Mouse (Mus musculus) E14TG2a.4 (cell line): ENCODE data around the gene Olfr259.

Source experiments
- H3K27me3 ChIP-seq: 2 replicates; pipeline ENCODE4 v1.6.1; 2014; ENCODE audit warnings: low read length, control low read depth; ENCODE audit not compliant: insufficient read depth
- H3K36me3 ChIP-seq: 2 replicates; pipeline ENCODE4 v1.6.1; 2014; ENCODE audit warnings: low read length, control low read depth; ENCODE audit not compliant: insufficient read depth
- H3K4me1 ChIP-seq: replicated peaks from 2 replicates; pipeline ENCODE4 v1.6.1; 2014; ENCODE audit warnings: low read depth, low read length, control low read depth
- H3K4me3 ChIP-seq: replicated peaks from 2 replicates; pipeline ENCODE4 v1.5.1; 2014; ENCODE audit warnings: mild to moderate bottlenecking, low read length
- H3K9me3 ChIP-seq: 2 replicates; pipeline ENCODE4 v1.6.1; 2014; ENCODE audit warnings: low read length, control low read depth
- CTCF ChIP-seq: conservative IDR thresholded peaks from 2 replicates; pipeline ENCODE4 v1.5.1; 2014; ENCODE audit warnings: low read length
- NANOG ChIP-seq: IDR thresholded peaks from 2 replicates; pipeline ENCODE4 v1.6.1; 2014; ENCODE audit warnings: borderline replicate concordance, low read length, mixed read lengths
- POU5F1 ChIP-seq: IDR thresholded peaks from 2 replicates; pipeline ENCODE4 v1.6.1; 2014; ENCODE audit warnings: low read length, borderline replicate concordance

Olfr259 gene

DNA sequence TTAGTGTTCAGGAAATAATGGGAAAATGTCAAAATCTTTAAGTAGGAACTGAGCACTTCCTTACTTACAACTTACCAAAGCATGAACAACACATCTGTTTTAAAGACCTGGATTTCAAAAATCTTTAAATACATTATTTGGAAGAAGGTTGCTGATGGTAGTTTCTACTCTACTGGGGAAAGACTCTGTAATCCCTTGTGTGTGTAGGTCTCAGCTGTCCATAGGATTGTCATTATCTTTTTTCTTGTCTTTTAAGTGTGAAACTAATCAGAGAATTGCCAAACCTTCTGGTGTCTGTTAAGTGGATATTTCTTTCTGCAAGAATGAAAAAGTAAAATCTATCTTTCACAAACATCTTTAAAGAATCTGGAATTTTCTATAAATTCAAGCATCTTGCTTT, at the start of gene Olfr259:
Gene Olfr259, minus strand, starts transcription at position 101 of the 400 bp plus-strand sequence.
- Histone ChIP-seq H3K9me3 (peaks cover 19% of the 10 kb centered on the region), H3K4me1 (no peaks in the 10 kb centered on the region), H3K36me3 (no peaks in the 10 kb centered on the region), H3K27me3 (no peaks in the 10 kb centered on the region), H3K4me3 (no peak within 1 kb of the TSS)
- TF ChIP-seq NANOG, result no peak
- TF ChIP-seq CTCF, result no peak
- TF ChIP-seq POU5F1, result no peak

DNA sequence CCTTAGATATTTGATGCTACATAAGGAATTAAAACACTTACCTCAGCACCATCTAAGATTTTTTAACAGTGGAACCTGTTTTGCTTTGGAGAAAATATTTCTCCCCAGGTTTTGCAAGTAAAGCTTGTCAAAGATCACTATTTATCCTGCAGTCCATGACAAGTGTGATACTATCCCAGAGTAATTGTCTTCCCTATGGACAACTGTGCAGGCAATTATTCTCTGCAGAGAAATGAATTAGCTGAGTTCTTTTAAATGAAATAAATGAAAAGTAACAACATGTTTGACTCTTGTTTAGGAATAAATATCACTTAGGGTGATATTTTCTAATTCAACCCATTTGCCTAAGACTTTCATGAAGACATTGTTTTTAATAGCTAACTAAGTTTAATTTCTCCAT, 38.2 kb upstream of the Olfr259 start, which contains the start of gene Olfr1111:
Gene Olfr1111, minus strand, starts transcription at position 101 of the 400 bp plus-strand sequence.
- TF ChIP-seq NANOG, result no peak
- H3K4me3 ChIP-seq, result no peak within 1 kb of the TSS
- H3K9me3 ChIP-seq, result no peaks in the 10 kb centered on the region
- no peaks in the 10 kb centered on the region for H3K36me3 ChIP-seq
- H3K27me3 ChIP-seq, result no peaks in the 10 kb centered on the region
- no peaks in the 10 kb centered on the region for H3K4me1 ChIP-seq

- H3K4me3 ChIP-seq, result no peak within 1 kb of the TSS
- no peak for TF ChIP-seq NANOG
- TF ChIP-seq CTCF, result no peak
- TF ChIP-seq POU5F1, result no peak
- H3K36me3 ChIP-seq, result no peaks in the 10 kb centered on the region
- H3K4me1 ChIP-seq, result no peaks in the 10 kb centered on the region
- H3K9me3 ChIP-seq, result no peaks in the 10 kb centered on the region
- no peaks in the 10 kb centered on the region for H3K27me3 ChIP-seq
Measured at GRCm38 (mm10) chr2:87140200-87140599, 25.8 kb upstream of the Olfr259 start, which contains the start of gene Olfr1110. Gene Olfr1110 (minus strand): TSS chr2:87140300.

- no peaks in the 10 kb centered on the region for H3K27me3 ChIP-seq
- no peaks in the 10 kb centered on the region for H3K36me3 ChIP-seq
- no peaks in the 10 kb centered on the region for H3K4me1 ChIP-seq
- no peaks in the 10 kb centered on the region for H3K9me3 ChIP-seq
- no peak within 1 kb of the TSS for H3K4me3 ChIP-seq
- no peak for TF ChIP-seq CTCF
- TF ChIP-seq POU5F1, result no peak
- no peak for TF ChIP-seq NANOG
Measured at GRCm38 (mm10) chr2:87095908-87096307, 18.5 kb downstream of the Olfr259 start, which contains the start of gene Olfr1109. Gene Olfr1109 (minus strand): TSS chr2:87096008.

DNA sequence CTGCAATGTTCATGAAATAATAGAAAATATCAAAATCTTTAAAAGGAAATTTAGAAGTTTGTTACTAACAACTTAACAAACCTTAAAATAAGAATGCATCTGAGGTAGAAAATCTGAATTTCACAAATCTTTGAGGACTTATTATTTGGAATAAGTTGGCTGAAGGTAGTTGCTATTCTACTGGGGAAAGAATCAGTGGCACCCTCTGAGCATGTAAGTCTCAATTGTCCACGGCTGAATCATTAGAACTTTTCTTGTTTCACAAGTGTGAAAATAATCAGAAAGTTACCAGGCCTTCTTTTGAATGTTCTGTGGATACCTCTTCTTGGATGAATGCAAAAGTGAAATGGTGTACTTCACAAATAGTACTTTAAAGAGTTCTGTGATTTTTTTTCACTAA, 38.6 kb downstream of the Olfr259 start, which contains the start of gene Olfr1107:
Gene Olfr1107, minus strand, starts transcription at position 101 of the 400 bp plus-strand sequence.
- H3K4me3 ChIP-seq, result no peak within 1 kb of the TSS
- no peaks in the 10 kb centered on the region for H3K4me1 ChIP-seq
- peaks cover 8% of the 10 kb centered on the region; the same call in 1 of the 2 replicates for H3K9me3 ChIP-seq
- TF ChIP-seq NANOG (no peak), POU5F1 (no peak), CTCF (no peak)
- H3K27me3 ChIP-seq, result no peaks in the 10 kb centered on the region
- H3K36me3 ChIP-seq, result no peaks in the 10 kb centered on the region
